Mouse (Mus musculus) C2C12 (cell line): ENCODE measurements around the gene Slc3a1.

ENCODE experiments used
- CEBPB ChIP-seq: IDR thresholded peaks from one replicate; pipeline ENCODE4 v1.6.1; 2011; ENCODE audit warnings: low read depth, mild to moderate bottlenecking, control low read depth, moderate library complexity
- CTCF ChIP-seq: IDR thresholded peaks from one replicate; pipeline ENCODE4 v1.5.1; 2011; ENCODE audit not compliant: control insufficient read depth, insufficient read depth, insufficient read length
- FOSL1 ChIP-seq: IDR thresholded peaks from one replicate; pipeline ENCODE4 v1.8.0; 2011; ENCODE audit warnings: mild to moderate bottlenecking, low read length; ENCODE audit not compliant: poor library complexity, insufficient read depth, severe bottlenecking
- MAX ChIP-seq: IDR thresholded peaks from one replicate; pipeline ENCODE4 v1.6.1; 2011; ENCODE audit warnings: mild to moderate bottlenecking, control low read depth
- MYOD1 ChIP-seq: IDR thresholded peaks from one replicate; pipeline ENCODE4 v1.6.1; 2011; ENCODE audit warnings: low read depth; ENCODE audit not compliant: control insufficient read depth, insufficient read length
- MYOG ChIP-seq: IDR thresholded peaks from one replicate; pipeline ENCODE4 v1.6.1; 2011; ENCODE audit not compliant: control insufficient read depth, insufficient read length; ENCODE audit errors: extremely low read depth
- USF1 ChIP-seq: IDR thresholded peaks from one replicate; pipeline ENCODE4 v1.6.1; 2011; ENCODE audit warnings: low read depth, mild to moderate bottlenecking, control low read depth, moderate library complexity

DNA sequence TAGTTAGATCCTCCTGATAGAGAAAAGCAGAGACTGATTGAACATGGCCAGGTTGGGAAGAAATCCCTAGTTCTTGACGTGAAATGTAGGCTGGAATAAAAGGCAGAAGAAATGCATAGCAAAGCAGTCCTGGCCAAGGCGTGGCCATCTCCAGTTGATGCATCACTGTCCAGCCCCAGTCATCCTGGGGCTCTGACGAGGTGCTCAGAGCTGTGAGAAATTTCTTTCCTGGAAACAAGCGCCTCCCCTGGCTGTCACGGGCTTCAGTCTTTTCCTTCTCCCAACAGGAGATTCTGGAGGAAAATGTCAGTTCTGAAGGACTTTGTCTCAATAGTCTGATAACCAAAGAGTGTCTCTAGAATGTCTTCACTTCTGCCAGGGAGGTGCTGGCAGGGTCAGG, 2.5 kb downstream of the Slc3a1 start:
- TF ChIP-seq CTCF (no peak), MYOG (no peak), USF1 (no peak), FOSL1 (no peak), MYOD1 (no peak), CEBPB (no peak), MAX (no peak)
